Mouse (Mus musculus) C2C12 (cell line): ENCODE measurements around the gene Fetub. TPM values are rescaled to one million over a fixed set of nuclear protein-coding genes. Genes with fewer than 3 reads are reported as not detected.

ENCODE experiments used
- H3K27me3 ChIP-seq: one replicate; pipeline ENCODE4 v1.6.1; 2011; ENCODE audit not compliant: control insufficient read depth, insufficient read depth, insufficient read length
- H3K36me3 ChIP-seq: one replicate; pipeline ENCODE4 v1.6.1; 2011; ENCODE audit not compliant: control insufficient read depth, insufficient read depth
- H3K4me3 ChIP-seq: one replicate; pipeline ENCODE4 v1.5.1; 2011; ENCODE audit warnings: mild to moderate bottlenecking, control low read depth; ENCODE audit not compliant: poor library complexity, insufficient read depth, severe bottlenecking
- H3K79me2 ChIP-seq: one replicate; pipeline ENCODE4 v1.6.1; 2011; ENCODE audit not compliant: control insufficient read depth, insufficient read depth
- H3K79me3 ChIP-seq: one replicate; pipeline ENCODE4 v1.6.1; 2011; ENCODE audit warnings: low read depth, control low read depth
- H3ac ChIP-seq: one replicate; pipeline ENCODE3; 2011; ENCODE audit warnings: low read depth; ENCODE audit not compliant: control insufficient read depth, insufficient read length
- CEBPB ChIP-seq: IDR thresholded peaks from one replicate; pipeline ENCODE4 v1.6.1; 2011; ENCODE audit warnings: low read depth, mild to moderate bottlenecking, control low read depth, moderate library complexity
- CTCF ChIP-seq: IDR thresholded peaks from one replicate; pipeline ENCODE4 v1.5.1; 2011; ENCODE audit not compliant: control insufficient read depth, insufficient read depth, insufficient read length
- FOSL1 ChIP-seq: IDR thresholded peaks from one replicate; pipeline ENCODE4 v1.8.0; 2011; ENCODE audit warnings: mild to moderate bottlenecking, low read length; ENCODE audit not compliant: poor library complexity, insufficient read depth, severe bottlenecking
- MAX ChIP-seq: IDR thresholded peaks from one replicate; pipeline ENCODE4 v1.6.1; 2011; ENCODE audit warnings: mild to moderate bottlenecking, control low read depth
- MYOD1 ChIP-seq: IDR thresholded peaks from one replicate; pipeline ENCODE4 v1.6.1; 2011; ENCODE audit warnings: low read depth; ENCODE audit not compliant: control insufficient read depth, insufficient read length
- MYOG ChIP-seq: IDR thresholded peaks from one replicate; pipeline ENCODE4 v1.6.1; 2011; ENCODE audit not compliant: control insufficient read depth, insufficient read length; ENCODE audit errors: extremely low read depth
- USF1 ChIP-seq: IDR thresholded peaks from one replicate; pipeline ENCODE4 v1.6.1; 2011; ENCODE audit warnings: low read depth, mild to moderate bottlenecking, control low read depth, moderate library complexity
- polyA plus RNA-seq: library from polyadenylated mRNA; unstranded; fragments of >200 nt; fragmentation: generic; extraction: Trizol; gene quantifications from one replicate; pipeline ENCODE4 v1.2.1, GENCODE M21; 2012; ENCODE audit warnings: missing spikeins

The Fetub gene
- polyA plus RNA-seq, 1 experiment: 2.3 TPM

GRCm38 (mm10) chr16:22888835-22889234, 29.3 kb upstream of the Fetub start:
- TF ChIP-seq MAX: no peak
- no peak for TF ChIP-seq MYOD1
- TF ChIP-seq CTCF: no peak
- no peak for TF ChIP-seq FOSL1
- TF ChIP-seq USF1: no peak
- no peak for TF ChIP-seq CEBPB
- Histone ChIP-seq H3K36me3 (no peaks in the 10 kb centered on the region), H3K79me3 (no peaks in the 10 kb centered on the region), H3ac (no peak overlapping the region), H3K4me3 (no peak overlapping the region), H3K27me3 (peaks cover 8% of the 10 kb centered on the region), H3K79me2 (no peaks in the 10 kb centered on the region)

DNA sequence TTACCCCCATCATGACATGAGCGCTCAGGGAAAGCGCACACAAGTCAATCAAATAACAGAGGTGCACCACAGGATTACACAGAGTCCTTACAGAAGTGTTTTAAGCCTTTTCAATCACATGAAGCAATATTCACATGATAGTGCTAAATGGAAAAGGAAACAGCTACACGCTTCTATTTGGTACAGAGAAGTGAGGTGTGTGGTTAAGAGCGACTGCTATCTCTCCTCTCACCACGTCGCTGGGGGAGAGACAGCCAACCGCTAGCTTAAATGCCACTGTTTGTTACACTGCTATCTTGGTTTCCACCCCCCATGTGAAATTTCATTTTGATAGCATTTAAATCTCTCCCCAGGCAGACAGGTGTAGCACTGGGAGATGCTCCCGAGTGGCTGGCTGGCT, 28.4 kb upstream of the Fetub start:
- Histone ChIP-seq H3ac (no peak overlapping the region), H3K4me3 (no peak overlapping the region), H3K36me3 (no peaks in the 10 kb centered on the region), H3K27me3 (peaks cover 8% of the 10 kb centered on the region), H3K79me3 (no peaks in the 10 kb centered on the region), H3K79me2 (no peaks in the 10 kb centered on the region)
- TF ChIP-seq MAX (no peak), MYOG (no peak), CEBPB (no peak), USF1 (no peak), MYOD1 (no peak), CTCF (no peak), FOSL1 (no peak)

DNA sequence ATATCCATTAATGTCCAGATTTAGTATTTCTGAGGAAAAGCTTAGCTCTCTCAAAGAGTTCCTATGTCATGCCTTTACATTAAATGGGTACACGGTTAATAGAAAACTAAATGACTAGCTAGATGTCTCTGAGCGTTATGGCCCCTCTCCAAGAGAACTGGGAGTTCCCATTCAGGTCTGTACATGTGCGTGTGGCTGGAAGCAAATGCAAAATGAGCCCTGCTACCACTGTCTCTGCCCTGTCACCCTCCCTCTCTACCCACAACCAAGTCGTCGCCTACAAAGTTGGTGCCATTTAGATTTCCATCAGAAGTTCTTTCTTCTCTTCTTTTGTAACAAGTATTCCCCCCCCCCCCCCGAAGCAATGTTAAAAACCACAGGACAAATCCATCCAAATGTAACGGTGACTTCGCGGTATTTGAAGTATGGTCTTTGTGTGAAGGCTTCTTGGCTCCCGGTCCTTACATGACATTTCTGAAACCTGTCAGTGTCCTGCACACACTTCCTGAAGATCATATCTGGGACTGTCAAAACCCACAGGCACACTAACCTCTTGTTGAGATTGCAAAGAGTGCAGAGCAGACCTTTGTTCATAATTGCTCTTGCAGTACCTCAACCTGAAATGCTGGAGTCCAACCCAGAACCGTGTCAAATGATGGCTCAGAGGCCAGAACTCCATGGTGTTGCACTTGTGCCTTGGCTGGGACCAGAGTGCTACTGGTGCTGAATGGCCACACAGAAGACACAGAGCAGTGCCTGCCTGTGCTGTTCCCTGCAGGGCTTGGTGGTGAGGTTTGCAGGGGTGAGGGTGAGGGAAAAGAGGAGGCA, 27.2 kb upstream of the Fetub start, which contains the start of gene Ahsg:
Gene Ahsg, plus strand, starts transcription at position 595 of the 828 bp plus-strand sequence.
- no peak within 1 kb of the TSS for H3ac ChIP-seq
- H3K79me3 ChIP-seq: no peaks in the 10 kb centered on the region
- peaks cover 12% of the 10 kb centered on the region for H3K27me3 ChIP-seq
- TF ChIP-seq CTCF (no peak), MYOG (no peak), FOSL1 (no peak), MAX (no peak), USF1 (no peak), MYOD1 (no peak), CEBPB (no peak)
- H3K4me3 ChIP-seq: no peak within 1 kb of the TSS
- no peaks in the 10 kb centered on the region for H3K36me3 ChIP-seq
- H3K79me2 ChIP-seq: no peaks in the 10 kb centered on the region

- no peaks in the 10 kb centered on the region for H3K79me3 ChIP-seq
- H3ac ChIP-seq: no peak overlapping the region
- no peaks in the 10 kb centered on the region for H3K79me2 ChIP-seq
- TF ChIP-seq MYOD1 (no peak), USF1 (no peak), FOSL1 (no peak), MYOG (no peak), MAX (no peak), CEBPB (no peak), CTCF (no peak)
- no peak overlapping the region for H3K4me3 ChIP-seq
- H3K36me3 ChIP-seq: no peaks in the 10 kb centered on the region
- peaks cover 12% of the 10 kb centered on the region for H3K27me3 ChIP-seq
These were observed 26.4 kb upstream of the Fetub start for GRCm38 (mm10) chr16:22891733-22892154.

- H3K79me3 ChIP-seq: no peaks in the 10 kb centered on the region
- H3K79me2 ChIP-seq: no peaks in the 10 kb centered on the region
- H3ac ChIP-seq: no peak overlapping the region
- H3K27me3 ChIP-seq: peaks cover 15% of the 10 kb centered on the region
- H3K36me3 ChIP-seq: no peaks in the 10 kb centered on the region
- no peak for TF ChIP-seq MAX
- no peak for TF ChIP-seq CTCF
- TF ChIP-seq MYOG: no peak
- no peak for TF ChIP-seq FOSL1
- TF ChIP-seq CEBPB: no peak
- TF ChIP-seq USF1: no peak
- TF ChIP-seq MYOD1: no peak
- no peak overlapping the region for H3K4me3 ChIP-seq
These were observed 24.0 kb upstream of the Fetub start for GRCm38 (mm10) chr16:22894095-22894494.
